Mouse (Mus musculus) spleen, adult 18-20 months (tissue): Measurements from ENCODE around the gene Ctdnep1.
"Not testable (repeated sequence)": the region's sequence is repeated elsewhere in the genome, so short reads cannot be mapped to it uniquely, and the experiment has no call there.

Experiments used
- DNase-seq, 2 experiments: peaks; one replicate each; pipeline ENCODE4 v3.0.0; 2022; ENCODE audit warnings: mixed read lengths in 2 of 2

Gene Ctdnep1

GRCm38 (mm10) chr11:70013408-70013807, 32.5 kb downstream of the Ctdnep1 start:
- no peak for DNase-seq

GRCm38 (mm10) chr11:70014051-70014450, 33.1 kb downstream of the Ctdnep1 start:
- no peak for DNase-seq

GRCm38 (mm10) chr11:70014880-70015558, 34.1 kb downstream of the Ctdnep1 start, which contains the start of gene Acadvl:
TSS of gene Acadvl (minus strand) at chr11:70015411.
- DNase-seq = peak; percentile 72 to 84

- DNase-seq = no peak
Observed at GRCm38 (mm10) chr11:70015677-70016076, 34.7 kb downstream of the Ctdnep1 start.

GRCm38 (mm10) chr11:70016177-70016576, 35.2 kb downstream of the Ctdnep1 start:
- DNase-seq = not testable (repeated sequence)

GRCm38 (mm10) chr11:70016669-70017068, 35.7 kb downstream of the Ctdnep1 start, which contains the start of gene Dlg4:
TSS of gene Dlg4 (plus strand) at chr11:70016942.
- DNase-seq = no peak

- DNase-seq = no peak
Observed at GRCm38 (mm10) chr11:70017199-70017767, 36.3 kb downstream of the Ctdnep1 start.

GRCm38 (mm10) chr11:70018131-70018990, 37.4 kb downstream of the Ctdnep1 start:
- no peak for DNase-seq

GRCm38 (mm10) chr11:70019495-70020021, 38.6 kb downstream of the Ctdnep1 start:
- DNase-seq = no peak

GRCm38 (mm10) chr11:70020022-70020631, 39.2 kb downstream of the Ctdnep1 start:
- no peak for DNase-seq

- DNase-seq = peak; percentile 52 to 60
Observed at GRCm38 (mm10) chr11:70020731-70021263, 39.8 kb downstream of the Ctdnep1 start.

- peak; percentile 86 to 88 for DNase-seq
Observed at GRCm38 (mm10) chr11:70021264-70022132, 40.5 kb downstream of the Ctdnep1 start.

- no peak for DNase-seq
Observed at GRCm38 (mm10) chr11:70023481-70024150, 42.7 kb downstream of the Ctdnep1 start.

- DNase-seq = no peak
Observed at GRCm38 (mm10) chr11:70024151-70024514, 43.2 kb downstream of the Ctdnep1 start.

- DNase-seq = no peak
Observed at GRCm38 (mm10) chr11:70026689-70027088, 45.7 kb downstream of the Ctdnep1 start.

GRCm38 (mm10) chr11:70027397-70027796, 46.4 kb downstream of the Ctdnep1 start:
- no peak for DNase-seq

GRCm38 (mm10) chr11:70028401-70029129, 47.6 kb downstream of the Ctdnep1 start:
- no peak for DNase-seq

- peak; percentile 65 to 66 for DNase-seq
Observed at GRCm38 (mm10) chr11:70029130-70029801, 48.3 kb downstream of the Ctdnep1 start.

GRCm38 (mm10) chr11:70029829-70030550, 49.0 kb downstream of the Ctdnep1 start:
- DNase-seq = no peak
